Mouse (Mus musculus) gastrocnemius, postnatal 14 days (tissue): Measurements from ENCODE around the gene Slc17a6. TPM values are rescaled to one million over a fixed set of nuclear protein-coding genes. Genes with fewer than 3 reads are reported as not detected.

Source experiments
- DNase-seq: peaks from one replicate; pipeline ENCODE4 v3.0.0; 2021; ENCODE audit warnings: mixed read lengths
- intact Hi-C: fragments of 180-260 bp; cut with DNase I; formaldehyde crosslinking; loops from one replicate; pipeline ENCODE4 v1.15.1; 2025; ENCODE audit warnings: low total_unique reads
- long read RNA-seq, 2 experiments: library from polyadenylated mRNA; stranded (forward); transcript quantifications; one replicate each; pipeline ENCODE4 v2.0.0; 2021
- total RNA-seq, 2 experiments: library from RNA; stranded (reverse); gene quantifications; 2 replicates each; pipeline ENCODE4 v1.2.3; 2021

The Slc17a6 gene
- not detected for total RNA-seq
- long read RNA-seq, experiment 1, result 0 reads
- long read RNA-seq, experiment 2, result 0 reads

DNA sequence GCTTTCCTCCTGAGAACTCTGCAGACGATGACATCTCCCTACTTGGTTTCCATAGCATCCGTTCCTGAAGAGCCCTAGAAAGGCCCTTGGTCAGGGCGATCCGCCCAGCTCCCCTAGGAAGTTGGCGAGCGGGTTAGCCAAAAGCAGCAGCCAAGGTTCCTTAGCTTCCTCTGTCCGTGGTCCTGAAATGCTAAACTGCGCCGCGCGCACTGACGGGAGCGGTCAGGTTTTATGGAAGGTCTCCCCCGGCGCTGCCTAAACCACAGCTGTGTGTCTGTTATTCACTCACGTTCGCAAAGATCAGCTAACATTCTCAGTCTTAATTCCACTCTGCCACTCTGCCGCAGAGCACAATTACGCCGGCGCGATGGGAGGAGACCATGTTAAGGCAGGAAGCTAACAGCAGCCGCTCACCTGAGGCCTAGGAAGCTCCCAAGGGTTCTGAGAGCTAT is at the start of gene Slc17a6:
Gene Slc17a6, plus strand, starts transcription at position 313 of the 452 bp plus-strand sequence.
- intact Hi-C loops, result loop anchor here (2.0 to 10.0 kb wide), 2 partner anchors 203 to 351 kb away; no protein-coding TSS in a partner anchor
- peak; percentile 70 for DNase-seq

DNA sequence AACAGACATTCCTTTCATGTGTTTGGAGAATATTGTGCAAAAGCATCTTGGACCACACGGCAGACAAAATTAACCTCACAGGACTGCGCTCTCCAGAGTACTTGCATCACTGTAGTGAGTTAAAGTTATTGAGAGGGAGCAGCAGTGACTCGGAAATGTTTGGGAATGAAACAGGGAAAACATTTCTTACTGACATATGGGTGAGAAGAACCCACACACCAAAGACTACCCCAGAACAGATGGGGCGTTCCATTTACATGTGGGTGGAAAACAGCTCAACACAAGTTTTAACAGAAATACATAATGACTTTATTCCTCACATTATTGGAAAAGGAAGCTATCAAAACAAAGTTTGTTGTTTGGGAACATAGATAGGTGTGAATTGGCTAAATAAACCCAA is 21.8 kb upstream of the Slc17a6 start:
- intact Hi-C loops, result no loop called here
- no peak for DNase-seq

DNA sequence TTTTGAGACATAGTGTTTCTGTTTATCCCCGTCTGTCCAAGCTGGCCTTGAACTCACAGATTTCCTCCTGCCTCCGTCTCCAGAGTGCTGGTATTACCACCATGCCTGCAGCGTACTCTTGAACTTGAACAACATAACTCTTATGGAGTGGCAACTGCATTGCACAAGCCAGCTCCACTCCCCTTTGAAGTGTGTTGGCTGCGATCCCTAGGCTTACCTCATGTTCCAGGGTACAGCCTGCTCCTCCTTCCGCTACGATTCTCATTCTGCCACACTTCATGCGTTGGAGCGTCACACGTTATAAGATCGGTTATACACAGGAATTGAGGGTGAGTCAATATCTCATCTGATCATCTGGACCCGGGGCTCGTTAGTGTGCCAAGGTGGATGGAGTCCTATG is 18.1 kb upstream of the Slc17a6 start:
- DNase-seq, result no peak
- intact Hi-C loops, result no loop called here

DNA sequence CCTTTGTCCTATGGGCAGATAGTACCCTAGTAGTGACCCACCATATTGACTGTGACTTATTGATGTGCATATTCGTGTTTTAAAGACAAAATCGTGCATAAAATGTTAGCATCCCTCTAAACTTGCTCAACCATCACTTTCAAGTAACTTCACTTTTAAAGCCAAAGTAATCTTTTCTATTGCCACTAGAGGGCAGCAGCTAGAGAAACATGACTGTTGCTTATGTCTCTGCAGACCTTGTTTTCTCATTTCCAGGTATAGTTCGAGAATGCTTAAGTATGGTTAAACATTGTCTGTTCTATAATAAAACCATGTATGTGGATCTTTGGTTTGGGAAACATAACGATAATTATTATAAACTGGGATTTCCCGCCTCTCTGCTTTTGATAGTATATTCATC is 7.4 kb upstream of the Slc17a6 start:
- intact Hi-C loops, result no loop called here
- DNase-seq, result no peak

DNA sequence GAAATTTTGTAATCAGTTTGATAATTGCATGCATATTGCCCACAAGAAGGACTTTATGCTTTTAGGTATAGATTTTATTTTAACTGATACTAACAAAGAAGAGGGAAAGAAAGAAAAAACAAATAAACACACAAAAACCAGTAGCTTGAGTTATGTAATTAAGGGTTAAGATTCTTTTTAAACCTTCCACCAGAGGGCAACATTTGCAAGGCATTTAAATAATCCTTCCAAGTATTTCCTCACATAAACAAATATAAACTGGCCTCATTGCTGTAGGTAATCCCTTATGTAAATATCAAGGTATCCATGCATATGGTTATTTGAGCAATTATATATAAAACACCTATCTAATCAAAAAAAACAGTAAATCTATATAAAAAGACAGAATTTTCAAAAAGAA is 3.9 kb upstream of the Slc17a6 start:
- intact Hi-C loops, result no loop called here
- DNase-seq, result no peak

DNA sequence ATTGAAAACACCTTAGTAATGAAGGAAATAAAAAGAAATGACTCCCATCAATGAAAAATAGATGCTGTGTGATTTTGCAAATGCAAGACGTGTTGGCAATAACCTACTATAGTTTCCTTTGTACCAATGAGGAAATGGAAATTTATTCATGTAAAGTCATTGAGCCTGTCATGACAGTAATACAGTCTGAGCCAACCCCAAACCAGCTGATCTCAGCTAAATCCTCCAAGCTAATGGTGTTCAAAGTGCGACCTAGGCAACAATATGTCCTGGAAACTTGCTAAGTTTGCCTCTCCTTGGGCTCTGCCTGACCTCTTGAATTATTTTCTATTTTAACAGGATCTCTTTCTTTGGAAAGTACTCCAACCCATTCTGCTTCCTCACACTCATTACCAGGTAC is 3.4 kb upstream of the Slc17a6 start:
- no peak for DNase-seq
- intact Hi-C loops, result no loop called here

DNA sequence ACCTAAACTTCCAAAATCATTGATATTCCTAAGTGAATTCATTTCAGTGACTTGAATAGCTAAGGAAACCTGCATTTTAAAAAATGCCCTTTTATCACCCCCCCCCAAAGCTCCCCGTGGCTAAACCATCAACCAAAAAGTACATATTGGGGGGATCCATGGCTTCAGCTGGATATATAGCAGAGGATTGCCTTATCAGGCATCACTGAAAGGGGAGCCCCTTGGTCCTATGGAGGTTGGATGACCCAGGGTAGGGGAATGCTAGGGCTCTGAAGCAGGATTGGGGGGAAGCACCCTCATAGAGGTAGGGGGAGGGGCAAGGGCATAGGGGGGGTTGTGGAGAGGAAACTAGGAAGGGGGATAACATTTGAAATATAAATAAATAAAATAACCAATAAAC is 1.8 kb upstream of the Slc17a6 start:
- intact Hi-C loops, result loop anchor here (2.0 to 10.0 kb wide), 2 partner anchors 205 to 353 kb away; no protein-coding TSS in a partner anchor
- DNase-seq, result no peak

DNA sequence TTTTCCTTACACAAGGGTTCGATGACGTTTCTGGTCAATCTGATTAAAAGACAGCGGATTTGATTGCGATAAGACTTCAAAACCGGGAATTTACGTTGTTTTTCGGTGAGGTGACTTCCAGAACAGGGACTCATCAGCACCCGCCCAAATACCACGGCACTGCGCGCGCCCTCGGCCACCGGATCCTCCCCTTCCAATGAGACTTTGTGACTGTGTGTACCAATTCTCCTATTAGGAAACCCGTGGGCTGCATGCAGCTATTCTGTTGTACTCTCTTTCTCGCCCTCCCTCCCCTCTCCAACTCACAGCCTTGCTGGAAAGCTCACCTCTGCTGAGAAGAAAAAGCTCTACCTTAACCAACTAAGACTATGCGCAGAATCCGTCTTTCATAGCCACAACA is 390 bp downstream of the Slc17a6 start:
- no peak for DNase-seq
- intact Hi-C loops, result loop anchor here (10.0 kb wide), 1 partner anchor 203 kb away; no protein-coding TSS in a partner anchor

DNA sequence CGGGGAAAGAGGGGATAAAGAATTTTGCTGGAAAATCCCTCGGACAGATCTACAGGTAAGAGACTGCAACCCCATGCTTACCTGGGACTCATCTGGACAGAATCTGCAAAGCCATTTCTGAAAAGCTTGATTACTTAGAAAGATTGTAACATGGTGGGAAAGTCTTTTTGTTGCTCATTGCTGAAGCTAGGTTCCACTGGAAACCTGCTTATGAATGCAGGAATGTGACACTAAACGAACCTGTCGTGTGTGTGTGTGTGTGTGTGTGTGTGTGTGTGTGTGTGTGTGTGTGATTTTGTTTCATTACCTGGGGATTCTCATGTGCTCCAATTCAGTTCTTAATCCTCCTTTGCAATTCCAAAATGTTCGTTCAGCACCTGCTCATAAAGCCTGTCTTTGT is 860 bp downstream of the Slc17a6 start:
- no peak for DNase-seq
- intact Hi-C loops, result loop anchor here (10.0 kb wide), 1 partner anchor 202 kb away; no protein-coding TSS in a partner anchor

DNA sequence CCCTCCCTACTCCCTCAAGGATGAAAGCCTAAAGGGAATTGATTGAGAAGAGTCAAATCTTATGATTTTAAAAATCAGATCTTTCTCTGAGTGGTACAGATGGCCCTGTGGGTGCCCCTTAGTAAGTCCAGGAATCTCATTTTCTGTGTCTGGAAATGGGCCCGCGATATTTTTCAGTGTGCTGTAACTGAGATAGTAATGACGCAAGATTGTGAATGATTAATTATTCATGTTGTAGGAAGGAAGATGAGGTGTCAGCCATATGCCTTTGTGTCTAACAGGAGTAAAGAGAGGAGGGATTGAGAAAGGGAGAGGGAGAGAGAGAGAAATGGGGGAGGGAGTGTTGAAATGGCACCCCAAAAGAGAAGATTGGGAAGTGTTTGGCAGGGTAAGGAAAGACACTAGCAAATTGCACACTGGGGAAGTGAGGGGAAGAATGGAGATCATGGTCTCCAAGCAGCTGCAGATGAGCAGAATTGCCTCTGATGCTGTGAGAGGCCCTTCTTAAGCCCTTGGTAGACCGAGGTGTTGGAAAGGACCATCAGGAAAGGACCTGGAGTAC is 2.6 kb downstream of the Slc17a6 start:
- intact Hi-C loops, result loop anchor here (10.0 kb wide), 1 partner anchor 200 kb away; no protein-coding TSS in a partner anchor
- DNase-seq, result no peak

DNA sequence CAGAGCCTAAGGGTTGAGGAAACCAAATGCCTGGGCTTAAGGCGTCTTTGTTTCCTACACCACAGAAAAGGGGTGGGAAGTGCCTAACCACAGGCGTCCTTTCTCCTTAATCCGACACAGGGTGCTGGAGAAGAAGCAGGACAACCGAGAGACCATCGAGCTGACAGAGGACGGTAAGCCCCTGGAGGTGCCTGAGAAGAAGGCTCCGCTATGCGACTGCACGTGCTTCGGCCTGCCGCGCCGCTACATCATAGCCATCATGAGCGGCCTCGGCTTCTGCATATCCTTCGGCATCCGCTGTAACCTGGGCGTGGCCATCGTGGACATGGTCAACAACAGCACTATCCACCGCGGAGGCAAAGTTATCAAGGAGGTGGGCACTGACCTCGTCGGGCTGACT is 3.4 kb downstream of the Slc17a6 start:
- intact Hi-C loops, result loop anchor here (10.0 kb wide), 1 partner anchor 200 kb away; no protein-coding TSS in a partner anchor
- DNase-seq, result no peak

DNA sequence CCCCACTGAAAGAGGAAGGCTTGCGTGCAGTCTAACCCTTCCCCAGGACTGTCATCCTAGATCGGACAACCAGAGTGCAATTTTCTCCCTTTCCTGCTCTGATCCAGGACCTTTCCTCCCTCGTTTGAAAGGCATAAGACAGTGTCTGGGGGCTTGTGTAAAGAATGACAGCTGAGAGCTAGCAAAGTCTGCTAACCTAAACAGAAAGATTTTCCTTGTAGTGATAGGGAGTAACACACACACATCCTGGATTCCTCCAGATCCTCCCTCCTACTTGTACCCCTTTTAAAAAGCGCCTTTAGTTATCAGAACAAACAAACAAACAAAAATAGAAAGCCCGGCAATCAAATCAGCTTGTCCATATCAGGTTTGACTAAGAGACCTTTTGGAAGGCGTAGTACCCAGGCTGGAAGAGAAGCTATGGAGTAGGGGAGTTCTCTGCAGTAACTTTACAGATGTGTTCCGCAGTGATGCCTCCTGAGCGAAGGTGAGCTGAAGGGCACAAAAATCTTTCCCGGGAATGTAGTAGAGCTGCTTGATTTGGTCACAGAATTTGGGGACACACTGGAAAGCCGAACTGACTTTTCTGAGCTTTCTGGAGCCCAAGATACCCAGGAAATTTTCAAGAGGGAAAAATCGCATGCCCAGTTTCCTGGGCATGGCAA is 3.9 kb downstream of the Slc17a6 start:
- intact Hi-C loops, result loop anchor here (10.0 kb wide), 1 partner anchor 199 kb away; no protein-coding TSS in a partner anchor
- no peak for DNase-seq

DNA sequence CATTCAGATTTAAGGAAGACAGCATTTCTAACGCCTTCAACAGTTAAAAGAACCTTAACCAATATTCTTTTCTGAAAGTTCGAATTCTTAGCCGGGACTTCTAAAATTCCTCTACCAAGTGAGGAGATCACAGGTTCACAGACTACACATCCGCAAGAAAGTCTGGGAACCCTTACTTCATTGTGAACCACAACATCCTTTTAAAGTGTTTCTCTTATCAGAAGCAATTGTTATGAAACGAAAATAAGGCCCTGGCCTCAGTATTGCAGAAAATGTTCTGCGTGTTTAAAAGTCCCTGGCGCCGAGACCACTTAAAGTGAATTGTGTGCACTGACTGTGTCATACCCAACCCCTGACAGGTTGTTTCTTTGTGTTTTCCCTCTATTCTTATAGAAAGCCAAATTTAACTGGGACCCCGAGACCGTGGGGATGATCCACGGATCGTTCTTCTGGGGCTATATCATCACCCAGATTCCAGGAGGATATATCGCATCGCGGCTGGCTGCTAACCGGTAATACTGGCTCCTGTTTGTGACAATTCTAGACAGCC is 4.7 kb downstream of the Slc17a6 start:
- intact Hi-C loops, result loop anchor here (10.0 kb wide), 1 partner anchor 198 kb away; no protein-coding TSS in a partner anchor
- DNase-seq, result no peak

DNA sequence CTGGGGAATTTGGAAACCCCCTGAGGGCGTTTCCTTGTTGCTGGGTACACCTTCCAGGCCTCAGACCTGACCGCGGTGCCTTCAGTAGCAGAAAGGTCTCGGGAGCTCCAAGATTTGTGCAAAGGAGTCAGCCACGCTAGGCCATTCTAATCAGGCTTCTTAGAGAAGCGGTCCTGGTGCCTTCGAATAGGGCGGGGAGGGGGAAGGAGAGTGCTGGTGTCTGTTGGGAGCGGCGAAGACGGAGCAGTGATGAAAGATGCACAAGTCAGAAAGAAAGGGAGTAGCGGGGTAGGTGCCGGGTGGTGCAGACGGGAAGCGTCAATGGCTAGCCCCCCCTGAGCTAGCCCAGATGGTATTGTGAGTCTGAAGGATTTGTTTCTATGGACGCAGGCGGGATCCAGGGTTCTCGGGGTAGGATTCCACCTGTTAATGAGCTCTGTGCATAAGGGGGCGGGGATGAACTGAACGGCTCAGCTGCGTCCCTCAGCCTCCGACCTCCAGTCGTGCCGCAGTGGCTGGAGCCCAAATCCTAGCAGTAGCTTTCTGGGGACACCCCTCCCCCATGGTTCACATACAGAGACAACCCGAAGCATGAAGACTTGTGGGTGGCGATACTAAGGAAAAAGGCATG is 5.3 kb downstream of the Slc17a6 start:
- DNase-seq, result no peak
- intact Hi-C loops, result loop anchor here (10.0 kb wide), 1 partner anchor 198 kb away; no protein-coding TSS in a partner anchor

DNA sequence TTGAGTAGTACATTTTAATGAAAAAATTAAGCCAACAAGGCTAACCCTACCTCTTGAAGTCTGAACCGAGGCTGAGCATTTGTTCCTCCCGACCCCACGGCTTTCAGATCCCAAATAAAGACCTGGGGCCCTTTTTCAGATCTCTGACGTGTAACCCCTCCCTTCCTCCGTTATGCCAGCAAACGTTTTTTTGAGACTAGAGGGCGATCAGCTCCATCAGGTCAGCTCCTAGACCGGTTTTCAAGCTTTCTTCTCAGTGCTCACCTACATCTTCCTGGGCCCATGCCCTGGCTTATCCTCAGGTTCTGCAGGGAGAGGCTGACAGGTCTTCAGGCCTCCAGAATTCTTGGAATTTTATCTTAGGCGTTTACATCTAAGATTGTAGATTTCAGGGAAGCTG is 5.9 kb downstream of the Slc17a6 start:
- intact Hi-C loops, result loop anchor here (10.0 kb wide), 1 partner anchor 197 kb away; no protein-coding TSS in a partner anchor
- no peak for DNase-seq

DNA sequence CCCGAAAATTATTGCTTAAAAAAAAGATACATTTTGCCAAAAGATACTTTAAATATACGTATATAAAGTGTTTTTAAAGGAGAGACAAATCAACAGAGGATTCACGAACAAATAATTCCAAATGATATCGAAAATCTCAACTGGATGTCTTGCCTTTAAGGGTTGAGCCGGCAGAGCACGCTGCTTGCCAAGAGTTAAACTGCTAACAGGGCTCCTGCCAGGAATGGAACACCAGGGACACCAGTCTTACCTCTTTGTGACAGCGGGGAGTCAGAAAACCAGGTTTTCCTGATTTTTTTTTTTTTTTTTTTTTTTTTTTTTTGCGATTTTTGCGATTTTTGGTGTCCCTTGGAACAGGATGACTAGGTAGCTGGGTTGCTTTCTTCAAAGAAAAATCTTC is 6.5 kb downstream of the Slc17a6 start:
- DNase-seq, result no peak
- intact Hi-C loops, result loop anchor here (10.0 kb wide), 1 partner anchor 196 kb away; no protein-coding TSS in a partner anchor

DNA sequence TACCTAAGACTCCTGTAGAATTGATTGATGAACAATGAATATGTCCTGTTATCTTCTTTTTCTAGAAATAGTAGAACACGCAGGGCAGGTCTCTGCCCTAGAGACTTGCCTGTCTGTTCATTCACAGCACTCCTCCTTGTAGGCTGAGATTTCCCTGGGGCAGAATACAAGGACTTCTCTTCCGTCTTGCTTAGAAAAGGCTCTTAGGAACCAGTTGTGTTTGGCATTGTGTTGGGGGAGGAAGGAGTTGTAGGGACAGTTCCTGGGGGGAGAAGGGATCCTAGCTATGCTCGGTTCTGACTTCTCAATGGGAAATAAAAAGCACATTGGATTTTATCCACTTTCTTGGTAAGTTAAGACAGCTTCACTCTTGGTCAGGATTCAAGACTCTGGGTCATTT is 7.4 kb downstream of the Slc17a6 start:
- intact Hi-C loops, result loop anchor here (10.0 kb wide), 1 partner anchor 196 kb away; no protein-coding TSS in a partner anchor
- DNase-seq, result no peak

DNA sequence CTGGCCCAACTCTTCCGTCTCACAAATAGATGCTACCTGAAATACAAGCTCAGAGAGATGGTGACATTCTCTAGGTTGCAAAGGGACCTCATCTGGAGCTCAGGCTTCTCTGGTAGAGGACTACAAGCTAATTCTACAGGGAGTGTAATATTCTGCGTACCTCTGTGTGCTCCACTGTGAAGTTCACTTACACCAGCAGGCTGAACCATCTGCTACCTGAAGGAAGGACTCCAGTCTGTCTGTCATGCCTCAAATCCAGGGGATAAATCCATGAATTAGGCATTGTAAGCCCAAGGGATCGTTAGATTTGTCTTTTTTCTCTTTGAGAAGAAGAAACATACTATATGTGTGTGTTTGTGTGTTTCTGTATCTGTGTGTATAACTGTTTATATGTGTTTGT is 9.4 kb downstream of the Slc17a6 start:
- intact Hi-C loops, result no loop called here
- no peak for DNase-seq

DNA sequence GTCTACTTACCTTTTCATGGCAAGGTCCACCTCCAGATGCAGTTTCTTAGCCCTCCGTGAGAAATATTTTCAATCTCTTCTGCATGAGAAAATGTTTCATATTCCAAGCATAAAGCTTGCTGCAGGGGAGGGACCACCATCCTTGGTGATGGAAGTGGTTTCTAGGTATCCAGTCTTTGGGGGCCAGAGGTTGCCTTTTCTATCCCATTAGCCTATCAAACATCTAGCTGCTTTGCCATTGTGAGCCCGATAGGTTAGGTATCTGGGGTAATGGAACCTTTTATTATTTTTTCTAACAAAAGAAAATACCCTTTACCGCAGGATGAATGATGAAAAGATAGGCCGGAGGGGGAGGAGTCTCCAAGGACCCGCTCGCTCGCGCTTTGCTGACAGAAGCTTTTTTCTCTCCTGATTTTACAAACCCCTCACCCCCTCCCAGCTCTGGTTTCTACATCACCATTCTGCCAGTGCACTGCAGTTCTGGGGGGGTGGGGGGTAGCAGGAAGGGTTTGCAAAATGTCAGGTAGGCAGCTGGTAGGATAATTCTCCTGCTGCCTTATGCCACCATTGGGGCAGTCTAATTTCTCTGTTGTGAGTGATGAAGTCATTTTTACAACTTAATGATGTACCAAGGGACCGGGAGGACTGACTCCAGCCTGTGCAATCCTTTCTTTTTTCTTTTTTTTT is 10.9 kb downstream of the Slc17a6 start:
- intact Hi-C loops, result no loop called here
- DNase-seq, result no peak
